Mouse (Mus musculus) heart, embryonic 15.5 days (tissue): Measurements from ENCODE around the gene Rbms2. TPM values are rescaled to one million over a fixed set of nuclear protein-coding genes. Genes with fewer than 3 reads are reported as not detected.

Experiments used
- ATAC-seq: fragments of 200-750 bp; cut with Nextera tagmentation; replicated peaks from 2 replicates; pipeline ENCODE4 v1.8.0; 2017; ENCODE audit warnings: low read depth, moderate TSS enrichment; ENCODE audit not compliant: insufficient number of reproducible peaks, insufficient read depth, low FRiP score
- H3K27ac ChIP-seq: fragments of 300-500 bp; sonication (generic); 2 replicates; pipeline ENCODE4 v1.5.1; 2015; ENCODE audit warnings: mild to moderate bottlenecking, inconsistent platforms
- H3K27me3 ChIP-seq: fragments of 300-500 bp; sonication (generic); 2 replicates; pipeline ENCODE4 v1.6.1; 2015; ENCODE audit warnings: inconsistent platforms
- H3K36me3 ChIP-seq: fragments of 300-500 bp; sonication (generic); 2 replicates; pipeline ENCODE4 v1.6.1; 2015; ENCODE audit warnings: mild to moderate bottlenecking, inconsistent platforms
- H3K4me1 ChIP-seq: fragments of 300-500 bp; sonication (generic); replicated peaks from 2 replicates; pipeline ENCODE4 v1.6.1; 2015; ENCODE audit warnings: inconsistent platforms
- H3K4me2 ChIP-seq: fragments of 300-500 bp; sonication (generic); 2 replicates; pipeline ENCODE4 v1.6.1; 2015; ENCODE audit warnings: inconsistent platforms, mild to moderate bottlenecking, moderate library complexity
- H3K4me3 ChIP-seq: fragments of 300-500 bp; sonication (generic); 2 replicates; pipeline ENCODE4 v1.5.1; 2015; ENCODE audit warnings: mild to moderate bottlenecking, inconsistent platforms
- H3K9ac ChIP-seq: fragments of 300-500 bp; sonication (generic); 2 replicates; pipeline ENCODE4 v1.6.1; 2015; ENCODE audit warnings: mild to moderate bottlenecking, inconsistent platforms
- H3K9me3 ChIP-seq: fragments of 300-500 bp; sonication (generic); replicated peaks from 2 replicates; pipeline ENCODE4 v1.6.1; 2016; ENCODE audit warnings: inconsistent platforms
- WGBS: fragments of 180-500 bp; shearing (Covaris S2); methylation state at CpG from one replicate; pipeline ENCODE4 v1.1.7; 2015; ENCODE audit warnings: mixed read lengths; 5-methylcytosine and 5-hydroxymethylcytosine counted together
- polyA plus RNA-seq: library from polyadenylated mRNA; unstranded; fragments of >200 nt; fragmentation: Nextera tagmentation; extraction: Ambion mirVana; gene quantifications from 2 replicates; pipeline ENCODE4 v1.2.1, GENCODE M21; 2015

The Rbms2 gene
- polyA plus RNA-seq, 1 experiment from 2014 or later = 33.8 TPM

DNA sequence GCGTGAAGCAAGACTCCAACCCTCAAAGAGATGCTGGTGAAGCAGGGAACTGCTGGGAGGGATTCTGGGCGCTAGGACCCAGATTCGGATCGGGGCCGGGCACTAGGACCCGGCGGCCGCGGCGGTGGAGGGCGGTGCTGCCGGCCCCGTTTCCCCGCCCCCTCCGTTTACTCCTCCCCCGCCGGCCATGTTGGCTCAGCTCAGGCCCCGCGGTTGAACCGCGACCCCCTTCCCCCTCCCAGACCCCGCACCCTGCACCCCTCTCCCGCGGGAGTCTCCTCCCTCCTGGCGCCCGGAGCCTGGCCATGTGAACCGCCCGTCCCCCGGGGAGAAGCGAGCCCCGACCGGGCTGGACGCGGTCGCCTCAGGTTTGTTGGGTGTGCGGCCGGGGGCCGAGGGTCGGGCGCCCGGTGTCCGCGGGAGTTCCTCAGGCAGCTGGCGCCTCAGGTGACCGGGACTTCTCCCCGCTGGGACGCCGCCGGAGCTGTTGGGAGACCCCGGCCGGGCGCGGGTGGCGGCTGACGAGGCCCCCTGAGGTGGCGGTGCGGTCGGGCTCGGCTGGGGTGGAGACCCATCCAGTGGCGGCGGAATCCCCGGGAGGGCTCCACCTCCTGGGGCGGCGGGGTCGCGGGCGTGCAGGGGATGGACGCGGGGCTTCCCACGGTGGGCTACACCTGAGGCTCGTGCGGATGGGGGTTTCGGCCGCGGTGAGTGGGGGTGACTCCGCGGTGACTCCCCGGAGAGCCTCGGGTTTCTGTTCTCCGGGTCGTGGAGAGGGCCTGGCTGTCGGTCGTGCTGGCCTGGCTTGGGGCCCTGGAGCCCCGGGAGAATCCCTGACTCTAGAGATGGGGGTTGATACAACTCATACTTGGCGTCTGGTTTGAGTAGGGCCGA, 83.2 kb downstream of the Rbms2 start:
- peaks cover 45% of the 10 kb centered on the region for H3K4me1 ChIP-seq
- peak overlapping the region; percentile 79 for H3K27ac ChIP-seq
- H3K9ac ChIP-seq = peak overlapping the region; percentile 97
- under 1% methylated on average over 85 of the region's 86 CpGs for WGBS
- H3K4me2 ChIP-seq = peak overlapping the region; percentile 85
- H3K4me3 ChIP-seq = peak overlapping the region; percentile 99
- H3K27me3 ChIP-seq = no peaks in the 10 kb centered on the region
- H3K9me3 ChIP-seq = no peaks in the 10 kb centered on the region
- peaks cover 3% of the 10 kb centered on the region; the same call in 1 of the 2 replicates for H3K36me3 ChIP-seq
- peak; percentile 50 for ATAC-seq

DNA sequence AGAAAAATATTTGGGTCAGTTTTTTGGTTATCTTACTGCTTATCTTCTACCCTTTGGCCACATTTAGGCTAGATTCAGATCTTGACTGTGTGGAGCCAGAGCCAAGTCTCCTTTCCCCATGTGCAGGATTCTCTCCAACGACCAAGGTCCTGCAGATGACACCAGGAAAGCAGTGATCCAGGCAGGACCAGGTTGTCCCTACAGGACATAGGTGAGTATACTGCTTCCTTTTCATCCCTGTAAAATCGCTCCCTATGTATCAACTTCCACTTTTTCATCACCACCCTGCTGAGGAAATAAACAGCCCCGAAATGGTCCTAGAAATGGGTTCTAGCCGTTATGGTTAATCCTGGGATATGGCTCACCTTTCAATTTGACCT, 83.8 kb downstream of the Rbms2 start:
- Histone ChIP-seq H3K4me3 (peak overlapping the region; percentile 99), H3K27me3 (no peaks in the 10 kb centered on the region), H3K9ac (no peak overlapping the region), H3K4me1 (peaks cover 52% of the 10 kb centered on the region), H3K27ac (no peak overlapping the region), H3K9me3 (no peaks in the 10 kb centered on the region), H3K36me3 (peaks cover 3% of the 10 kb centered on the region; the same call in 1 of the 2 replicates), H3K4me2 (peak overlapping the region; percentile 85)
- WGBS = 26% methylated on average over 4 of the region's 4 CpGs
- ATAC-seq = no peak

DNA sequence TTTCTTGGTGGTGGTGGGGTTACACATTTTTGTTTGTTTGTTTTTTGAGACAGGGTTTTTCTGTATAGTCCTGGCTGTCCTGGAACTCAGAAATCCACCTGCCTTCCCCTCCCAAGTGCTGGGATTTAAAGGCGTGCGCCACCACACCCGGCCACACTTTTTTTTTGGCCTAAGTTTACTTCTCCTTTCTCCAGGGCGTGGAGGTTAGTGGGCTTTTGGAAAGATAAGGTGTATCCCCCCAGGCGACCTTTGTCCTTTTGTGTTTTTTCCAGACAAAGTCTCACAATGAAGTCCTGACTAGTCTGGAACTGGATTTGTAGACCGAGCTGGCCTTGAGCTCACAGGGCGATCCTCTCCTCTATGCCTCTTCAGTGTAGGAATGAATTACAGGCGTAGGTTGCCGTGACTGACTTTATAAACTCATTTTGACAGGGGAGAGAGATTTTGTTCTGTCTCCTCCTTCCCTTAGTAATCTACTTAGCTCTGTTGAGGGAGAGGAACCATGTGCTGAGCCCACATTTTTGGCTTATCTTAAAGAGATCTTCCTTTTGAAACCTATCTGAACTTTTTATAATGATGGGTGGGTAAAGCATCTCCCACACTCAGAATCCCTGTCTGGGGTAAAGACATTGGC, 85.0 kb downstream of the Rbms2 start:
- 39% methylated on average over 9 of the region's 9 CpGs for WGBS
- peaks cover 60% of the 10 kb centered on the region for H3K4me1 ChIP-seq
- peak overlapping the region; percentile 90 for H3K4me3 ChIP-seq
- peak overlapping the region; percentile 43 for H3K27ac ChIP-seq
- H3K36me3 ChIP-seq = peaks cover 8% of the 10 kb centered on the region
- no peak overlapping the region for H3K9ac ChIP-seq
- peak overlapping the region; percentile 86 for H3K4me2 ChIP-seq
- ATAC-seq = no peak
- no peaks in the 10 kb centered on the region for H3K27me3 ChIP-seq
- H3K9me3 ChIP-seq = no peaks in the 10 kb centered on the region

DNA sequence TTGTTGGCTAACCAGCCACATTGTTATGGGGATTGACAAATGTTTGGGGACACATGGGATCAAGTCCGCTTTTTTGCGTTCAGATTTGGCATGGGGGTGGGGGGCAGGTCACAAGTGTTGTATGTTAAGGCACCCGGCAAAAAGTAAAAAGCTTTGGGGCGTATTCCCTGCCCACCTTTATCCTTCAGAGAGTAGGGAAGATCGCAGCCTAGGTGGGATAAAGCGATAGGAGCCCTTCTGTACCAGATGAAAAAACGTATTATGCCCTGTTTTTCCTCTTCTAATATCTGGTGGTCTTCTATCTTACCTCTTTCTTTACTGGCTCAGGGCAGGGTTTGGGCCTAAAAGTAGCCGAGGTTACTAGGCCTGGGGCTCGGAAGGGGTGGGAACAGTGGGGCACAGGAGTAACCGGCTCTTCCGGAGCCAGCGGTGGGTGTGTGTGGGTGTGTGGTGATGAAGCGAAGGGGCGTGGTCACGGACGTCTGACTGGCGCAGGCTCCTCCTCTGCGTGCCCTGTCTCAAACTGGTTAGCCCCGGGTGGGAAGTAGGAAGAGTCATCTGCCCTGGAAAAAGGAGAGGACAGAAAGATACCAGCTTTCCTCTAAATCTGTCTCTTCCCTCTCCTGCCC, 85.6 kb downstream of the Rbms2 start:
- Histone ChIP-seq H3K4me2 (peak overlapping the region; percentile 86), H3K36me3 (peaks cover 15% of the 10 kb centered on the region), H3K27ac (peak overlapping the region; percentile 99), H3K4me1 (peaks cover 66% of the 10 kb centered on the region), H3K27me3 (no peaks in the 10 kb centered on the region), H3K9me3 (no peaks in the 10 kb centered on the region), H3K4me3 (peak overlapping the region; percentile 90), H3K9ac (no peak overlapping the region)
- 11% methylated on average over 19 of the region's 19 CpGs for WGBS
- ATAC-seq = peak; percentile 58

DNA sequence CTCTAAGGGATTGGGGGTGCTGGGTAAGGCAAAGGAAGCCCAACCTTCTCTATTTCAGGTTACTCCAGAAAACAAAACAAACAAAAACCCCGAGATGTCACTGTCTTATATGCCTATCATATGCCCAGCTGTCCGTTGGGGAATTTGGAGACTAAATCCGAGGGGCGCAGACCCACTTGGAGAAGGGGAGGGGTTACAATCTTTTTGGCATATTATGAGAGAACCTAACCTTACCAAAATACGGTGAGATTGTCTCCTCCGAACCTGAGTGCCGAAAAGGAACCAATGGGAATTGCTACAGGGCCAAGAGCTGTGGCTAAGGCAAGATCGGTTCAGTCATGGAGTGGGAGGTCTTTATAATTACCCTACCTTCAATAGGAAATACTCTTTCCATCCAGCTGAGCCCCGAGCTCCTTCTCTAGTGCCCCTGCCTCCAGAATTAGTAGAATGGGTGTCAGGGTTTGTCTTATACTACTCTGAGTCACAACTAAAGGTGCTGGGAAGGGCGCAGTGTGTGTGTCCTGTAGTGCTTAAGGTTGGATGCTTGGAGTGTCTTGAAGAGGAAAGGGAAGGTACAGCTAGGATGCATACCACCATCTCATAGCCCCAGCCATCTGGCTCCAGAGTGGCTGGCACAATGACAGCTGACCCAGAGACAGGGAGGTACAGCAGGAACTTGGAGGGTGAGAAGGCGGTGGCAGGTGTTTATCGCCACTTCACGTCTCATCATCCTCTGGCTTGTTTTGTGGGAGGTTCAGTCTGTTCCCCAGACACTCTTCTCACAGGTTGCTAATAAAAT, 86.4 kb downstream of the Rbms2 start:
- Histone ChIP-seq H3K9ac (peak overlapping the region; percentile 93), H3K27ac (peak overlapping the region; percentile 99), H3K27me3 (no peaks in the 10 kb centered on the region), H3K4me2 (peak overlapping the region; percentile 86), H3K4me1 (peaks cover 67% of the 10 kb centered on the region), H3K9me3 (no peaks in the 10 kb centered on the region), H3K4me3 (peak overlapping the region; percentile 90), H3K36me3 (peaks cover 20% of the 10 kb centered on the region)
- ATAC-seq = no peak
- whole genome bisulfite sequencing = 23% methylated on average over 13 of the region's 13 CpGs

DNA sequence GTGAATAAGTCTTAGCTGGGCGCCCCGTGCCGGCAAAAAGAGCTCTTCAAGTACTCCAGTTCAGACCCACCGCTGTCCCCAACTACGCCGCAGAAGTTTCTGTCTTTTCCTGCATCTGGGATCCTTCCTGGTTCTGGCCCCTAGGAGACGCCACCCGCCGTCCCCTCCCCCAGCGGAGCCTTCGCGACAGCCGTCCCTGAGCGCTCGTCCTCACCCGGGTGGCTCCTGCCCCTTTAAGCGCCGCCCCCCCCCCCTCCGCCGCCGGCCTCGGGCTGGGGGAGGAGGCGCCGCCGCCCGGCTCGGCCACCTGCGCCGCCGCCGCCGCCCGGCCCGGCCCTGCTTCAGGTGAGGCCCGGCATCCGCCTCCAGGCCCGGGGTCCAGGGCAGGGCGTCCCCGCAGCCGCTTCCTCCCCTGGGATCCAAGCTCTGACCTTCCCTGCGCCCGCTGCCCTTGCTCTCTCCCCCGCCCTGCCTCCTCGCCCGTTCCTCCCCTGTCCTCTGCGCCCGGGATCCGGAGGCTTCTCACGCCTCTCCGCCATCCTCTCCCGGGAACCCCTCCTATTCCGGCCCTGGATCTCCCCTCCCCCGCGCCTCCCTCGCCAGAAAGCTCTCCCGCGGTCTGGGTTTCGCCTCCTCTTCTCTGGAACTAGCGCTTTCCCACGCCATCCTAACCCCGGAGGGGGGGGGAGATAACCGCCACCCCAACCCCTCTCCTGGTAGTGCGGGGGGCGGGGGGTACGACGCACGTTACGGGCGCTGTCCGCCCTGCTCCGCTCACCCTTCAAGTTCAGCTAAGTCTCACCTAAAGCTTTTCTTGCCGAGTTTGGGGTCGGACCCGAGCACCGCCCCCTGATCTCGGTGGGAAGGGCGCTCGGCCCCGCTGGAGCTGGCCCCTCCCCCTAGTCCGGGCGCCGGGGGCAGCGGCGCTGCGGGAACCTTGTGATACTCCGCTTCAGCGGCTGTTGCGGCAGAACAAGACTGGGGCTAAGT, 87.3 kb downstream of the Rbms2 start:
- ATAC-seq = peak; percentile 69
- no peaks in the 10 kb centered on the region for H3K9me3 ChIP-seq
- no peaks in the 10 kb centered on the region for H3K27me3 ChIP-seq

DNA sequence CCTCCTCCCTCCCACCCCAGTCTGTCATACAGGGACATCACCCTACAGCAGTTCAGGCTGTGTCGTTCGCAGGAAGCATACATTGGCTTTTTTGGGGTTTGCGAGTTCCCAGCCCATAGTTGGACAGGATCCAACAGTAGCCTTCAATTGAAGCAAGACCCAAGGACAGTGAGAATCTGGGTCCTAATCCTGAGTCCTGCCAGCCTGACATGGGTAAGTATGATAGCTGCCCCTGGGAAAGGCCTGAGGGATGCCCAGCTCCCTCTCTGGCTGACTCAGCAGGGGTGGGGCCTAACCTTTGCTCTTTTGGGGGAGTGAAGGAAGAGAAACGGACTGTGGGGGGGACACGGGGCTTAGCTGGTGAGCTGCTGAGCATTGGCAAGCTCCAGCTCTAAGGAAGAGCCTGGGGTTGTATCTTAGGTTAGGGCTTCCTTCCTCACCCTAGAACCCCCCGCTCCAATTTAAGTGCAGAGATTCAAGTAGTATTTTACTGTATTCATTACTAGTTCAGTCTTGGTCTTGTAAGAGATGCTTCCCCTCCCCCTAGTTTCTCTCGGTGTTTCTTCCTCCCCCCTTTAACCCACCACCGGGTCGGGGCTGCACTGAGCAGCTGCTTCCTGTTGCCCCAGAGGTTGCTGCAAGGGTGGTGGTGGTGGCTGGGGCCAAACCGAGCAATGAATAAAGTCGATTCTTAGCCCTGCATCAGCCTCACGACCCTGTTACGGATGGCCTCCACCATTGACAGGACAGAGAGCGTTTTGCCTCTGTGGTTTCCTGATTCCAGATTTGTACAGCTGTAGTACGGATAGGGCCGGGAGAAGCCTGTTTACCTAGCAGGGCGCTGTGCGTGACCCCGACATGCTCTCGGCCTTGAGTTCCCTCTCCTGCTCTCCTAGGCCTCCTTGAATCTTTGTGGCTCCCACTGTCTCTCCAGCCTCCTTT, 88.3 kb downstream of the Rbms2 start, which contains the start of gene Baz2a:
Baz2a (plus strand) TSS at position 14 of the 942 bp plus-strand sequence.
- peak within 1 kb of the TSS; percentile 90 for H3K4me3 ChIP-seq
- H3K27ac ChIP-seq = peak within 1 kb of the TSS; percentile 99
- peaks cover 61% of the 10 kb centered on the region for H3K4me1 ChIP-seq
- H3K9me3 ChIP-seq = no peaks in the 10 kb centered on the region
- peak within 1 kb of the TSS; percentile 86 for H3K4me2 ChIP-seq
- H3K27me3 ChIP-seq = no peaks in the 10 kb centered on the region
- no peak; the same call in 1 of the 2 replicates for ATAC-seq
- H3K36me3 ChIP-seq = peaks cover 37% of the 10 kb centered on the region
- WGBS = 1% methylated on average over 20 of the region's 20 CpGs
- peak within 1 kb of the TSS; percentile 93 for H3K9ac ChIP-seq

More for the DNA sequence above, 87.3 kb downstream of the Rbms2 start:
- H3K4me3 ChIP-seq = peak overlapping the region; percentile 90
- H3K4me2 ChIP-seq = peak overlapping the region; percentile 86
- peaks cover 61% of the 10 kb centered on the region for H3K4me1 ChIP-seq
- H3K36me3 ChIP-seq = peaks cover 28% of the 10 kb centered on the region
- under 1% methylated on average over 84 of the region's 88 CpGs for WGBS
- H3K27ac ChIP-seq = peak overlapping the region; percentile 99
- H3K9ac ChIP-seq = peak overlapping the region; percentile 93

DNA sequence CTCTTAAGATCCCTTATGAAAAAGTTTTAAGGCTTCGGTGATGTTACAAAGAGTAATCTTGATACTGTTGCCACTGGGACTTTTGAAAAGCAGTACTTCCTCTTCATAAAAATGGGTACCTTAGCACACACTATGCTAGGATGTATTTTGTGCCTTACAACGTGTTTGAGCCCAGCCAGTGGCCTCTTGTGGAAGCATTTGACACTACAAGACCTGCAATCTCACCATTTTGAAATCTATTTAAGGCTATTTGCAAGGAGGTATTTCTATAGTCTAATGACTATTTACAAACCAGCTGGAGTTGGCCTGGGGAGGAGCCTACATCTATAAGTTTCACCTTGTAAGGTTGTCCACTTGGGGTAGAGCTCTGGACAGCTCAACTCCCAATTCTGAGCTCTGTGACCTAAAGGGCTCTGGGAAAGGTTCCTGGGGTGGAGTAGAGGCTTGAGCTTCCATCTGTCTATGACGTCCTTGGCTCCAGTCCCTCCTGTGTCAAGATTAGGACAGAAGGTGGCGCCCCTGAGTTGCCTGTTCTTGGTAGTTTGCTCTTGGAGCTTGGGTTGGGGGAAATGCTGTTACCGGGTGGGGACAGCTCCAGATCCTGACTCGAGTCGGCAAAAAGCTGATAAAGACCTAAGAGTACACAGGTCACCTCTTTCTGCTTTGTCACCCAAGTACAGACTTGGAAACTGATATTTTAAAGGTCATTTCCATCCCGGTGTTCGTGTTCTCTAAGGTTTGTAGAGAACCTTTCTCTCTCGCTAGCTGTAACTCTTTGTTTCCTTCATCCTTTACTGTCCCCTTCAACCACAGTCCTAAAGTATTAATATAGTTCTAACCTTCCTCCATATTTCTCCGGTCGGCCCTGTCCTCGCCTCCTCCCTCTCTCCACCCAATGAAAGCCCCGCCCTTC, 89.2 kb downstream of the Rbms2 start:
- Histone ChIP-seq H3K36me3 (peaks cover 46% of the 10 kb centered on the region), H3K4me2 (peak overlapping the region; percentile 86), H3K27me3 (no peaks in the 10 kb centered on the region), H3K27ac (peak overlapping the region; percentile 99), H3K4me1 (peaks cover 61% of the 10 kb centered on the region), H3K9me3 (no peaks in the 10 kb centered on the region), H3K4me3 (peak overlapping the region; percentile 90), H3K9ac (peak overlapping the region; percentile 93)
- 5% methylated on average over 14 of the region's 14 CpGs for WGBS
- ATAC-seq = peak; percentile 51
